Mouse (Mus musculus) lung, adult 2 months (tissue): ENCODE data around the gene Gjb3.

Source experiments
- CTCF ChIP-seq: fragments of 200-500 bp; IDR thresholded peaks from 2 replicates; pipeline ENCODE4 v1.5.1; 2011; ENCODE audit warnings: mild to moderate bottlenecking, low read length, control low read depth; ENCODE audit not compliant: insufficient read depth
- POLR2A ChIP-seq: fragments of 200-500 bp; IDR thresholded peaks from 2 replicates; pipeline ENCODE4 v1.6.1; 2011; ENCODE audit warnings: low read depth, mild to moderate bottlenecking, control low read depth, low read length, borderline replicate concordance; ENCODE audit errors: extremely low read depth

GRCm38 (mm10) chr4:127329751-127330150 is 893 bp downstream of the Gjb3 start:
- TF ChIP-seq CTCF: no peak
- no peak for TF ChIP-seq POLR2A
